Mouse (Mus musculus) forebrain, embryonic 10.5 days (tissue): ENCODE measurements around the gene Olfr160. TPM values are rescaled to one million over a fixed set of nuclear protein-coding genes. Genes with fewer than 3 reads are reported as not detected.

Experiments
- DNase-seq: peaks from one replicate; pipeline ENCODE4 v3.0.0-alpha.2; 2017; ENCODE audit warnings: low spot score; ENCODE audit errors: extremely low spot score
- H3K27ac ChIP-seq: fragments of 300-500 bp; sonication (generic); 2 replicates; pipeline ENCODE4 v1.5.1; 2016; ENCODE audit warnings: mild to moderate bottlenecking
- H3K27me3 ChIP-seq: fragments of 300-500 bp; sonication (generic); 2 replicates; pipeline ENCODE4 v1.6.1; 2016; ENCODE audit warnings: mild to moderate bottlenecking; ENCODE audit not compliant: poor library complexity, severe bottlenecking
- H3K36me3 ChIP-seq: fragments of 300-500 bp; sonication (generic); replicated peaks from 2 replicates; pipeline ENCODE4 v1.6.1; 2016; ENCODE audit warnings: mild to moderate bottlenecking, moderate library complexity
- H3K4me1 ChIP-seq: fragments of 300-500 bp; sonication (generic); 2 replicates; pipeline ENCODE4 v1.6.1; 2016
- H3K4me3 ChIP-seq: fragments of 300-500 bp; sonication (generic); 2 replicates; pipeline ENCODE4 v1.5.1; 2016; ENCODE audit warnings: mild to moderate bottlenecking, moderate library complexity
- H3K9me3 ChIP-seq: fragments of 300-500 bp; sonication (generic); 2 replicates; pipeline ENCODE4 v1.6.1; 2016; ENCODE audit warnings: mild to moderate bottlenecking, moderate library complexity
- WGBS: fragments of 180-500 bp; shearing (Covaris S2); methylation state at CpG from one replicate; pipeline ENCODE4 v1.1.7; 2016; 5-methylcytosine and 5-hydroxymethylcytosine counted together
- polyA plus RNA-seq: library from polyadenylated mRNA; unstranded; fragments of >200 nt; fragmentation: Nextera tagmentation; extraction: Ambion mirVana; gene quantifications from 2 replicates; pipeline ENCODE4 v1.2.1, GENCODE M21; 2016

Olfr160 gene
- polyA plus RNA-seq, 1 experiment from 2014 or later, result not detected

GRCm38 (mm10) chr9:37670261-37670660 is 45.8 kb downstream of the Olfr160 start:
- H3K27ac ChIP-seq, result no peak overlapping the region
- no peak overlapping the region for H3K4me3 ChIP-seq
- 90% methylated on average over 3 of the region's 3 CpGs for WGBS

GRCm38 (mm10) chr9:37669678-37670077 is 46.4 kb downstream of the Olfr160 start:
- 85% methylated on average over 4 of the region's 4 CpGs for WGBS
- H3K27me3 ChIP-seq, result no peaks in the 10 kb centered on the region
- H3K36me3 ChIP-seq, result no peaks in the 10 kb centered on the region
- no peak overlapping the region for H3K27ac ChIP-seq
- no peaks in the 10 kb centered on the region for H3K4me1 ChIP-seq
- DNase-seq, result no peak
- no peak overlapping the region for H3K4me3 ChIP-seq
- H3K9me3 ChIP-seq, result 0 out of 2 replicates have a peak, but pooled peaks cover 3% of the 10 kb centered on the region

More at GRCm38 (mm10) chr9:37670261-37670660, 45.8 kb downstream of the Olfr160 start:
- 0 out of 2 replicates have a peak, but pooled peaks cover 3% of the 10 kb centered on the region for H3K9me3 ChIP-seq
- no peaks in the 10 kb centered on the region for H3K4me1 ChIP-seq
- DNase-seq, result no peak
- H3K36me3 ChIP-seq, result no peaks in the 10 kb centered on the region
- no peaks in the 10 kb centered on the region for H3K27me3 ChIP-seq

GRCm38 (mm10) chr9:37669115-37669514 is 46.9 kb downstream of the Olfr160 start, which contains the start of gene Panx3:
TSS of gene Panx3 (minus strand) at chr9:37669235.
- H3K27me3 ChIP-seq, result no peaks in the 10 kb centered on the region
- no peaks in the 10 kb centered on the region for H3K36me3 ChIP-seq
- H3K4me3 ChIP-seq, result no peak within 1 kb of the TSS
- DNase-seq, result no peak
- WGBS, result 78% methylated on average over 6 of the region's 6 CpGs
- no peak within 1 kb of the TSS for H3K27ac ChIP-seq
- 0 out of 2 replicates have a peak, but pooled peaks cover 3% of the 10 kb centered on the region for H3K9me3 ChIP-seq
- H3K4me1 ChIP-seq, result no peaks in the 10 kb centered on the region

- 81% methylated on average over 7 of the region's 7 CpGs for WGBS
- Histone ChIP-seq H3K36me3 (no peaks in the 10 kb centered on the region), H3K27me3 (no peaks in the 10 kb centered on the region), H3K4me1 (no peaks in the 10 kb centered on the region), H3K4me3 (no peak overlapping the region), H3K27ac (no peak overlapping the region), H3K9me3 (no peaks in the 10 kb centered on the region)
- DNase-seq, result no peak
Observed at GRCm38 (mm10) chr9:37666045-37666444, 50.0 kb downstream of the Olfr160 start.

GRCm38 (mm10) chr9:37664604-37665003 is 51.4 kb downstream of the Olfr160 start:
- H3K4me3 ChIP-seq, result no peak overlapping the region
- H3K4me1 ChIP-seq, result no peaks in the 10 kb centered on the region
- no peaks in the 10 kb centered on the region for H3K36me3 ChIP-seq
- H3K9me3 ChIP-seq, result no peaks in the 10 kb centered on the region
- WGBS, result 66% methylated on average over 2 of the region's 2 CpGs
- H3K27me3 ChIP-seq, result no peaks in the 10 kb centered on the region
- H3K27ac ChIP-seq, result no peak overlapping the region
- DNase-seq, result no peak

GRCm38 (mm10) chr9:37663210-37663609 is 52.8 kb downstream of the Olfr160 start:
- peak; percentile 4 for DNase-seq
- no peaks in the 10 kb centered on the region for H3K9me3 ChIP-seq
- H3K27ac ChIP-seq, result no peak overlapping the region
- H3K4me3 ChIP-seq, result no peak overlapping the region
- no peaks in the 10 kb centered on the region for H3K36me3 ChIP-seq
- no peaks in the 10 kb centered on the region for H3K4me1 ChIP-seq
- H3K27me3 ChIP-seq, result no peaks in the 10 kb centered on the region
- whole genome bisulfite sequencing, result 88% methylated on average over 1 of the region's 1 CpGs

GRCm38 (mm10) chr9:37659413-37659812 is 56.6 kb downstream of the Olfr160 start:
- H3K4me3 ChIP-seq, result no peak overlapping the region
- H3K4me1 ChIP-seq, result peaks cover 19% of the 10 kb centered on the region
- no peak overlapping the region for H3K27ac ChIP-seq
- 88% methylated on average over 6 of the region's 6 CpGs for WGBS
- H3K9me3 ChIP-seq, result no peaks in the 10 kb centered on the region
- DNase-seq, result no peak
- H3K36me3 ChIP-seq, result peaks cover 2% of the 10 kb centered on the region
- H3K27me3 ChIP-seq, result no peaks in the 10 kb centered on the region

Other genes with a start within 250 kb of the Olfr160 start
- gene Msantd2, start 226.9 kb downstream of the Olfr160 start, polyA plus RNA-seq, result 34.4 and 35.4 TPM in 2 replicates
- gene Esam, start 188.2 kb downstream of the Olfr160 start, polyA plus RNA-seq, result 26.9 and 27.0 TPM in 2 replicates
- gene Vsig2, start 177.0 kb downstream of the Olfr160 start, polyA plus RNA-seq, result 0.29 and 0.47 TPM in 2 replicates
- 1.7 and 1.8 TPM in 2 replicates for gene Nrgn, start 163.3 kb downstream of the Olfr160 start, polyA plus RNA-seq
- gene Siae, start 160.6 kb downstream of the Olfr160 start, polyA plus RNA-seq, result 5.6 and 6.5 TPM in 2 replicates
- 14.0 and 16.3 TPM in 2 replicates for gene Spa17, start 102.5 kb downstream of the Olfr160 start, polyA plus RNA-seq
- gene Tbrg1, start 58.9 kb downstream of the Olfr160 start, polyA plus RNA-seq, result 125 and 129 TPM in 2 replicates
- not detected in 2 replicates for gene Panx3, start 47.0 kb downstream of the Olfr160 start, polyA plus RNA-seq
- not detected in 2 replicates for gene Olfr874, start 28.9 kb upstream of the Olfr160 start, polyA plus RNA-seq
- gene Olfr875, start 55.6 kb upstream of the Olfr160 start, polyA plus RNA-seq, result not detected in 2 replicates
- not detected in 2 replicates for gene Olfr876, start 86.8 kb upstream of the Olfr160 start, polyA plus RNA-seq
- gene Olfr877, start 138.0 kb upstream of the Olfr160 start, polyA plus RNA-seq, result not detected in 2 replicates
- not detected in 2 replicates for gene Olfr145, start 180.5 kb upstream of the Olfr160 start, polyA plus RNA-seq
- not detected in 2 replicates for gene Olfr878, start 201.6 kb upstream of the Olfr160 start, polyA plus RNA-seq